Mouse (Mus musculus): ENCODE data around the gene Wwox.

DNA sequence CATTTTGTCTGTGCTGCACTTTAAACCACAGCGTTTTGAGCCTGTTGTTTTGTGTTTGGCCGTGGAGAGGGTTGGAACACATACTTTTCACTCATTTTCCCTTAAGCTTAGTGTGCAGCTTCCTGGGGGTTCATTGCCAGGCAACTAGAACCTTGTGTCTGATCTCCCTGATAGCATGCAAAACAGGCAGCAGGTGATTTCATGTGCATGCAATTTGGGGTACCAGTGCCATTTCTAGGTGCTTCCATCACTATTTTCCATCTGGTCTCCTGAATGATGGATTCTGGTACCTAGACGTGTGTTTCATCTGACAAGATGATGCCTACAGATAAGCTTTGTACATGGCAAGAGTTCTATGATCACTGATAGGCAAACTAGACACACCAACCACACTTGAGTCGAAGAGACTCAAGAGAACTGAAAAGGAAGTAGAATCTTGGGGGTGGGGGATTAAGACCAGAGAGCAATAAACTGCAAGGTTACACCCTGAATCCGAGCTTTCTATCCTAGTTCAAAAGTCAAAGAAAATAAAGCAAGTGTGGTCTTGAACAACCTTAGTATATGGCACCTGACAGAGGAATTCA is 951.6 kb downstream of the Wwox start:
- TF ChIP-seq CTCF (IDR thresholded peaks at IDR 0.05; ENCODE audit: low read depth) (no peak), EP300 (IDR thresholded peaks at IDR 0.05; ENCODE audit: low read depth) (no peak)

All from liver, embryonic 14.5 days (tissue).